Mouse (Mus musculus) G1E (cell line): ENCODE results near the gene Eef1akmt3.

Experiments used
- CTCF ChIP-seq: IDR thresholded peaks from 2 replicates; pipeline ENCODE4 v1.5.1; 2012; ENCODE audit warnings: low read depth, low read length, inconsistent platforms, mixed read lengths
- GATA1 ChIP-seq: IDR thresholded peaks from 2 replicates; pipeline ENCODE4 v1.6.1; 2012; ENCODE audit warnings: borderline replicate concordance, low read length, inconsistent platforms, mixed read lengths
- POLR2AphosphoS5 ChIP-seq: IDR thresholded peaks from 2 replicates; pipeline ENCODE4 v1.6.1; 2012; ENCODE audit warnings: low read depth, low read length, inconsistent platforms; ENCODE audit not compliant: insufficient replicate concordance

- no peak for TF ChIP-seq CTCF
- no peak for TF ChIP-seq GATA1
- TF ChIP-seq POLR2AphosphoS5 = no peak
These were observed 27.2 kb upstream of the Eef1akmt3 start for GRCm38 (mm10) chr10:127068360-127069038.
